In genomic region chr11:96278773-96279172, GRCm38 (mm10) we compare ENCODE assay signal across 9 mouse cellular contexts. TPM values are rescaled to one million over a fixed set of nuclear protein-coding genes. Genes with fewer than 3 reads are reported as not detected.
DNase-seq lines count a peak whose midpoint lies in the region; ATAC-seq and TF ChIP-seq lines count a peak whose summit lies in the region.
"Had no signal": no experiment of that assay in that cellular context is flagged by ENCODE, and none has a peak within 500 bp of the region (broad histone marks: within the 10 kb centered on the region; RNA-seq: fewer than 3 reads in every experiment).

No protein-coding gene starts in this region.

- ATAC-seq in neural tube, embryonic 11.5 days (ENCODE audit: insufficient read depth, low FRiP score, low TSS enrichment), result peak; percentile 56; the same call in 1 of the 2 replicates
- ATAC-seq in intestine, embryonic 16.5 days, result peak; percentile 70
- peak; percentile 46; the same call in 1 of the 2 replicates for ATAC-seq in neural tube, embryonic 12.5 days (ENCODE audit: low FRiP score, low read depth)

- no peaks in the 10 kb centered on the region for H3K36me3 ChIP-seq in neural tube, embryonic 11.5 days (ENCODE audit: control insufficient read depth, insufficient read depth, low read length)
- H3K36me3 ChIP-seq in intestine, embryonic 16.5 days (ENCODE audit: control insufficient read depth, insufficient read depth, low read length), result no peaks in the 10 kb centered on the region
- no peaks in the 10 kb centered on the region for H3K36me3 ChIP-seq in neural tube, embryonic 12.5 days
- H3K36me3 ChIP-seq in testis, adult 2 months (ENCODE audit: control insufficient read depth, insufficient read depth, low read length), result no peaks in the 10 kb centered on the region
- H3K36me3 ChIP-seq: embryonic facial prominence, embryonic 12.5 days had no signal

- peaks cover 23% of the 10 kb centered on the region for H3K4me1 ChIP-seq in neural tube, embryonic 11.5 days (ENCODE audit: control insufficient read depth, insufficient read depth, low read length)
- H3K4me1 ChIP-seq in intestine, embryonic 16.5 days (ENCODE audit: control insufficient read depth, insufficient read depth, low read length), result peaks cover 8% of the 10 kb centered on the region; the same call in 1 of the 2 replicates
- peaks cover 67% of the 10 kb centered on the region for H3K4me1 ChIP-seq in neural tube, embryonic 12.5 days
- H3K4me1 ChIP-seq in testis, adult 2 months (ENCODE audit: control insufficient read depth, insufficient read depth, low read length), result peaks cover 5% of the 10 kb centered on the region
- H3K4me1 ChIP-seq: embryonic facial prominence, embryonic 12.5 days had no signal

- H3K9me3 ChIP-seq in neural tube, embryonic 11.5 days (ENCODE audit: control insufficient read depth, low read length), result no peaks in the 10 kb centered on the region
- no peaks in the 10 kb centered on the region for H3K9me3 ChIP-seq in intestine, embryonic 16.5 days (ENCODE audit: control insufficient read depth, low read length)
- no peaks in the 10 kb centered on the region for H3K9me3 ChIP-seq in neural tube, embryonic 12.5 days
- H3K9me3 ChIP-seq: embryonic facial prominence, embryonic 12.5 days had no signal

- WGBS in neural tube, embryonic 11.5 days, result under 1% methylated on average over 9 of the region's 9 CpGs
- under 1% methylated on average over 9 of the region's 9 CpGs for WGBS in intestine, embryonic 16.5 days
- under 1% methylated on average over 9 of the region's 9 CpGs for WGBS in neural tube, embryonic 12.5 days

- H3K27ac ChIP-seq in neural tube, embryonic 11.5 days (ENCODE audit: low read depth, low read length), result peak overlapping the region; percentile 100
- H3K27ac ChIP-seq in gastrocnemius, adult 2 months, result no peak overlapping the region
- H3K27ac ChIP-seq in intestine, embryonic 16.5 days (ENCODE audit: low read length), result no peak overlapping the region
- peak overlapping the region; percentile 100; the same call in 1 of the 2 replicates for H3K27ac ChIP-seq in neural tube, embryonic 12.5 days
- no peak overlapping the region for H3K27ac ChIP-seq in testis, adult 2 months (ENCODE audit: control insufficient read depth, insufficient read depth, low read depth, low read length)
- H3K27ac ChIP-seq: embryonic facial prominence, embryonic 12.5 days had no signal

- H3K9ac ChIP-seq in neural tube, embryonic 11.5 days (ENCODE audit: low read length), result peak overlapping the region; percentile 100
- no peak overlapping the region for H3K9ac ChIP-seq in intestine, embryonic 16.5 days (ENCODE audit: low read depth, low read length)
- peak overlapping the region; percentile 100 for H3K9ac ChIP-seq in neural tube, embryonic 12.5 days
- H3K9ac ChIP-seq: embryonic facial prominence, embryonic 12.5 days had no signal

- peak; percentile 96; the same call in 1 of the 2 replicates for TF ChIP-seq CTCF in gastrocnemius, adult 2 months (IDR thresholded peaks at IDR 0.05)
- peak; percentile 70; the same call in 1 of the 2 replicates for TF ChIP-seq CTCF in testis, adult 2 months (IDR thresholded peaks at IDR 0.05; ENCODE audit: control insufficient read depth, insufficient read depth, insufficient replicate concordance, low read depth, low read length)

- intact Hi-C loops in gastrocnemius, adult 2 months (cut with DNase I), result loop anchor here (1.0 to 2.0 kb wide), 3 partner anchors 258 to 342 kb away; no protein-coding TSS in a partner anchor
- intact Hi-C loops in left cerebral cortex, postnatal 14 days (cut with DNase I), result loop anchor here (5.0 kb wide), 3 partner anchors 344 to 584 kb away; no protein-coding TSS in a partner anchor

- DNase-seq in neural tube, embryonic 11.5 days (ENCODE audit: low spot score), result peak; percentile 89
- no peak for DNase-seq in neural tube, embryonic 10.5 days (ENCODE audit: extremely low spot score, low spot score)
- DNase-seq in cerebellum, adult 9-10 months, result peak; percentile 77
- peak; percentile 86 for DNase-seq in gastrocnemius, adult 2 months
- DNase-seq in left cerebral cortex, postnatal 14 days (ENCODE audit: low spot score in 2 of 2), result peak; percentile 61 to 89

- peak overlapping the region; percentile 100 for H3K4me2 ChIP-seq in neural tube, embryonic 11.5 days (ENCODE audit: low read depth)
- H3K4me2 ChIP-seq in intestine, embryonic 16.5 days (ENCODE audit: low read depth, low read length), result no peak overlapping the region
- H3K4me2 ChIP-seq in neural tube, embryonic 12.5 days (replicated peaks), result peak overlapping the region; percentile 100
- H3K4me2 ChIP-seq: embryonic facial prominence, embryonic 12.5 days had no signal

- TF ChIP-seq POLR2A in testis, adult 2 months (IDR thresholded peaks at IDR 0.05; ENCODE audit: control insufficient read depth, low read depth, low read length), result no peak

- peak overlapping the region; percentile 96 for H3K4me3 ChIP-seq in neural tube, embryonic 11.5 days (ENCODE audit: low read depth, low read length)
- peak overlapping the region; percentile 38 for H3K4me3 ChIP-seq in gastrocnemius, adult 2 months
- H3K4me3 ChIP-seq in intestine, embryonic 16.5 days (ENCODE audit: low read length), result no peak overlapping the region
- no peak overlapping the region; the same call in 1 of the 2 replicates for H3K4me3 ChIP-seq in neural tube, embryonic 12.5 days
- no peak overlapping the region for H3K4me3 ChIP-seq in testis, adult 2 months (ENCODE audit: control insufficient read depth, low read depth, low read length)
- H3K4me3 ChIP-seq: embryonic facial prominence, embryonic 12.5 days had no signal

- H3K27me3 ChIP-seq in neural tube, embryonic 11.5 days (ENCODE audit: control insufficient read depth, insufficient read depth, low read length), result peaks cover 5% of the 10 kb centered on the region; the same call in 1 of the 2 replicates
- H3K27me3 ChIP-seq in intestine, embryonic 16.5 days (replicated peaks; ENCODE audit: control insufficient read depth, insufficient read depth, low read length), result peaks cover 77% of the 10 kb centered on the region
- peaks cover 3% of the 10 kb centered on the region; the same call in 1 of the 2 replicates for H3K27me3 ChIP-seq in neural tube, embryonic 12.5 days (replicated peaks)
- peaks cover 17% of the 10 kb centered on the region for H3K27me3 ChIP-seq in testis, adult 2 months (ENCODE audit: control insufficient read depth, insufficient read depth, low read length)

RNA-seq across cellular contexts. Expression of gene Hoxb8, which starts 2.9 kb away (rescaled TPM):
- polyA plus RNA-seq in neural tube, embryonic 11.5 days (2014; fragmentation: Nextera tagmentation; extraction: Ambion mirVana), result 27.9 and 28.2 TPM in 2 replicates
- total RNA-seq in gastrocnemius, adult 2 months (2021), result under 1 TPM; 0.14 to 0.23 TPM
- 0.71 and 0.97 TPM in 2 replicates for polyA plus RNA-seq in intestine, embryonic 16.5 days (2015; fragmentation: Nextera tagmentation; extraction: Ambion mirVana)
- total RNA-seq in left cerebral cortex, postnatal 14 days (2021), result not detected
- 35.7 and 53.3 TPM in 2 replicates for polyA plus RNA-seq in neural tube, embryonic 12.5 days (2016; fragmentation: Nextera tagmentation; extraction: Ambion mirVana)
- polyA plus RNA-seq in testis, adult 2 months (2012; rRNA removed), result 0.11 and 6.9 TPM in 2 replicates
- polyA plus RNA-seq: embryonic facial prominence, embryonic 12.5 days had no signal

RNA-seq across cellular contexts. Expression of gene Hoxb9, which starts 7.5 kb away (rescaled TPM):
- polyA plus RNA-seq in neural tube, embryonic 11.5 days (2014; fragmentation: Nextera tagmentation; extraction: Ambion mirVana), result 60.7 and 67.9 TPM in 2 replicates
- total RNA-seq in gastrocnemius, adult 2 months (2021), result under 1 TPM in 1 of 2 experiments, not detected in 1; 0.14 TPM
- 0.99 and 1.2 TPM in 2 replicates for polyA plus RNA-seq in intestine, embryonic 16.5 days (2015; fragmentation: Nextera tagmentation; extraction: Ambion mirVana)
- not detected for total RNA-seq in left cerebral cortex, postnatal 14 days (2021)
- 76.1 and 90.5 TPM in 2 replicates for polyA plus RNA-seq in neural tube, embryonic 12.5 days (2016; fragmentation: Nextera tagmentation; extraction: Ambion mirVana)
- polyA plus RNA-seq in testis, adult 2 months (2012; rRNA removed), result 0.36 and 1.0 TPM in 2 replicates

RNA-seq across cellular contexts. Expression of gene Hoxb7, which starts 7.7 kb away (rescaled TPM):
- 65.5 and 65.9 TPM in 2 replicates for polyA plus RNA-seq in neural tube, embryonic 11.5 days (2014; fragmentation: Nextera tagmentation; extraction: Ambion mirVana)
- under 1 TPM; 0.47 to 0.56 TPM for total RNA-seq in gastrocnemius, adult 2 months (2021)
- polyA plus RNA-seq in intestine, embryonic 16.5 days (2015; fragmentation: Nextera tagmentation; extraction: Ambion mirVana), result 10.0 and 11.3 TPM in 2 replicates
- not detected for total RNA-seq in left cerebral cortex, postnatal 14 days (2021)
- 97.1 and 101 TPM in 2 replicates for polyA plus RNA-seq in neural tube, embryonic 12.5 days (2016; fragmentation: Nextera tagmentation; extraction: Ambion mirVana)
- polyA plus RNA-seq in testis, adult 2 months (2012; rRNA removed), result 1.6 TPM in 1 of 2 replicates, not detected in the other
- polyA plus RNA-seq: embryonic facial prominence, embryonic 12.5 days had no signal

RNA-seq across cellular contexts. Expression of gene Hoxb6, which starts 13.5 kb away (rescaled TPM):
- 81.4 and 87.2 TPM in 2 replicates for polyA plus RNA-seq in neural tube, embryonic 11.5 days (2014; fragmentation: Nextera tagmentation; extraction: Ambion mirVana)
- total RNA-seq in gastrocnemius, adult 2 months (2021), result under 1 TPM; 0.56 to 0.64 TPM
- 11.1 and 11.3 TPM in 2 replicates for polyA plus RNA-seq in intestine, embryonic 16.5 days (2015; fragmentation: Nextera tagmentation; extraction: Ambion mirVana)
- not detected for total RNA-seq in left cerebral cortex, postnatal 14 days (2021)
- polyA plus RNA-seq in neural tube, embryonic 12.5 days (2016; fragmentation: Nextera tagmentation; extraction: Ambion mirVana), result 145 and 151 TPM in 2 replicates
- polyA plus RNA-seq in testis, adult 2 months (2012; rRNA removed), result 0.15 and 3.4 TPM in 2 replicates
- polyA plus RNA-seq: embryonic facial prominence, embryonic 12.5 days had no signal

RNA-seq across cellular contexts. Expression of gene Hoxb5, which starts 24.4 kb away (rescaled TPM):
- polyA plus RNA-seq in neural tube, embryonic 11.5 days (2014; fragmentation: Nextera tagmentation; extraction: Ambion mirVana), result 49.0 and 49.1 TPM in 2 replicates
- total RNA-seq in gastrocnemius, adult 2 months (2021), result under 1 TPM; 0.26 to 0.28 TPM
- 26.4 and 28.7 TPM in 2 replicates for polyA plus RNA-seq in intestine, embryonic 16.5 days (2015; fragmentation: Nextera tagmentation; extraction: Ambion mirVana)
- not detected for total RNA-seq in left cerebral cortex, postnatal 14 days (2021)
- polyA plus RNA-seq in neural tube, embryonic 12.5 days (2016; fragmentation: Nextera tagmentation; extraction: Ambion mirVana), result 79.2 and 94.7 TPM in 2 replicates
- polyA plus RNA-seq in testis, adult 2 months (2012; rRNA removed), result 0.14 and 0.67 TPM in 2 replicates

Comparison
In these comparisons a context has a peak if more than half of its experiments do, and no peak if none do; other contexts are left out.
1. H3K4me3 ChIP-seq: peak in neural tube, embryonic 11.5 days (single experiment) and gastrocnemius, adult 2 months (single experiment); none in intestine, embryonic 16.5 days (single experiment), neural tube, embryonic 12.5 days (single experiment) and testis, adult 2 months (single experiment).
2. H3K27ac ChIP-seq: peak in neural tube, embryonic 11.5 days (single experiment) and neural tube, embryonic 12.5 days (single experiment); none in gastrocnemius, adult 2 months (single experiment), intestine, embryonic 16.5 days (single experiment) and testis, adult 2 months (single experiment).
3. RNA of gene Hoxb9, which starts 7.5 kb away (polyA plus RNA-seq): 76.1 to 90.5 TPM in neural tube, embryonic 12.5 days and 60.7 to 67.9 TPM in neural tube, embryonic 11.5 days; 0.99 to 1.2 TPM in intestine, embryonic 16.5 days and 0.36 to 1.0 TPM in testis, adult 2 months; every median in the first group is over 10 times any median in the second.
4. Peak in every context shown above with its lines, with median percentiles within 50 percentile points of each other: ATAC-seq.